Mouse (Mus musculus): ENCODE results near the gene Pfdn6. TPM values are rescaled to one million over a fixed set of nuclear protein-coding genes. Genes with fewer than 3 reads are reported as not detected.
A peak's percentile ranks its signal among the peaks of the same experiment; 100 is the strongest.
"Not testable (repeated sequence)": the region's sequence is repeated elsewhere in the genome, so short reads cannot be mapped to it uniquely, and the experiment has no call there.

Gene Pfdn6
- polyA plus RNA-seq, 1 experiment = 89.6 TPM

DNA sequence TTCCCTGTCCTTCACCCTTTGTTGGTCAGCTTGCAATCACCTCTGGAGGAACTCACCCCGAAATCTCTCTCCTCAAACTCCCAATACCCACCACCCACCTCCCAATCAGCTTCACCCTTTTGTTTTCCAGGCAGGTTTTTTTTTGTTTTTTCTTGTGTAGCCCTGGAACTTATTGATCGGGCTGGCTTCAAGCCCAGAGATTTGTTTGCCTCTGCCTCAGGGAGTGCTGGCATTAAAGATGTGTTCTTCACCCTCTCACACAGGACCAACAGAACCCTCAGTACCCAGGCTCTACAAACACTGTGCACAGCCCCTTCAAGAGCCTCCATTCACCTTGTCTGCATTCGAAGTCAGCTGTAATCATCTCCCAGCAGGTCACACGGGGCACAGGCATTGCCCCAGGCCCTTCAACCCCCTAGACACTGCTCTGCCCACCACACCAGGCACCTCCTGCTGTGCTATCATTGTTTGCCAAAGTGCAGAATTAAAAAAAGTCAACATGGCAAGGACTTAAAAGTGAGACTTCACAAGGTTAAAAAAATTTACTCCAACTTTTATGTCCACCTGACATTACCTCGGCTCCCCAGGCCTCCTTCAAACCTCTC lies 13.9 kb upstream of the Pfdn6 start:
- no peak overlapping the region for H3K27ac ChIP-seq (ENCODE audit: control insufficient read depth, insufficient read depth, low read depth, low read length, poor library complexity)
- WGBS = 36% methylated on average over 5 of the region's 5 CpGs
- TF ChIP-seq POLR2A (IDR thresholded peaks at IDR 0.05; ENCODE audit: borderline replicate concordance, control insufficient read depth, low read depth, low read length) = no peak
- TF ChIP-seq CTCF (IDR thresholded peaks at IDR 0.05; ENCODE audit: control insufficient read depth, insufficient read depth, low read length) = no peak
- peaks cover 3% of the 10 kb centered on the region for H3K4me1 ChIP-seq (ENCODE audit: control insufficient read depth, insufficient read depth, low read length)
- H3K4me3 ChIP-seq (replicated peaks; ENCODE audit: control insufficient read depth, low read depth, low read length) = peak overlapping the region; percentile 65

DNA sequence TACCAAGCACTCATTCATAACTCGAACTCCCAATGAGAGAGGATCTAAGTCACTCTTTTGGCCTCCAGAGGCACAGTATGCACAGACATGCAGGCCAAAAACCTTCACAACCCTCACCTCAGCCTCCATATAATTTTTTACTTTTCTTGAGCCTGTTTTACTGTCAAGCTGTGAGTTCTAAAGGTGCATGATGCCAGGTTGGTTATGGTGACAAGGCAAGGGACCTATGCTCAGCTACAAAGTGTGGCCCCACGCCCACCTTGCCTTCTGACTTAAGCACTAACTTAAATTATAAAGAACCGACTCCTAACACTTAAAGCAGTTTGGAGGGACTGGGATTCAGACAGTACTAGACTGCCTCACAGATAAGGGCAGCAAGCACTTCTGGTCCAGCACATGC lies 13.2 kb upstream of the Pfdn6 start:
- H3K27ac ChIP-seq (ENCODE audit: control insufficient read depth, insufficient read depth, low read depth, low read length, poor library complexity) = no peak overlapping the region
- WGBS = 73% methylated on average over 3 of the region's 3 CpGs
- no peak overlapping the region for H3K4me3 ChIP-seq (replicated peaks; ENCODE audit: control insufficient read depth, low read depth, low read length)
- no peak for TF ChIP-seq POLR2A (IDR thresholded peaks at IDR 0.05; ENCODE audit: borderline replicate concordance, control insufficient read depth, low read depth, low read length)
- no peak for TF ChIP-seq CTCF (IDR thresholded peaks at IDR 0.05; ENCODE audit: control insufficient read depth, insufficient read depth, low read length)
- peaks cover 4% of the 10 kb centered on the region for H3K4me1 ChIP-seq (ENCODE audit: control insufficient read depth, insufficient read depth, low read length)

DNA sequence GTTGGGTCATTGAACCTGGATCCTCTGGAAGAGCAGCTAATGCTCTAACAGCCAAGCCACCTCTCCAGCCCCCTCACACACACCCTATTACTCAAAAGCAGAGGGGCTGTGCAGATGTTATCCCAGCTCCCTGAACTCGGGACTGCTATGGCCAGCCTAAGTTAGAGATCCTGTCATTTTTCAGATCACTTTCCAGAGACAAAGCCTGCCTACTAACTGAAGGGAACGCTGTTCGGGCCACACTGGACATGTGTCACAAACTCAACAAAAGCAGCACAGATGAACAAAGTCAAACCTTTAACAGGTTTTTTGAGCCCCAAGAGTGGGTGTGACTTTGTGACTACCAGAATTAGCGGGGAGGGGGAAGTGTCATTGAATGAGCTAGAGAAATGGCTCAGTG lies 12.7 kb upstream of the Pfdn6 start:
- H3K4me1 ChIP-seq (ENCODE audit: control insufficient read depth, insufficient read depth, low read length) = peaks cover 7% of the 10 kb centered on the region
- no peak for TF ChIP-seq CTCF (IDR thresholded peaks at IDR 0.05; ENCODE audit: control insufficient read depth, insufficient read depth, low read length)
- TF ChIP-seq POLR2A (IDR thresholded peaks at IDR 0.05; ENCODE audit: borderline replicate concordance, control insufficient read depth, low read depth, low read length) = no peak
- no peak overlapping the region for H3K4me3 ChIP-seq (replicated peaks; ENCODE audit: control insufficient read depth, low read depth, low read length)

DNA sequence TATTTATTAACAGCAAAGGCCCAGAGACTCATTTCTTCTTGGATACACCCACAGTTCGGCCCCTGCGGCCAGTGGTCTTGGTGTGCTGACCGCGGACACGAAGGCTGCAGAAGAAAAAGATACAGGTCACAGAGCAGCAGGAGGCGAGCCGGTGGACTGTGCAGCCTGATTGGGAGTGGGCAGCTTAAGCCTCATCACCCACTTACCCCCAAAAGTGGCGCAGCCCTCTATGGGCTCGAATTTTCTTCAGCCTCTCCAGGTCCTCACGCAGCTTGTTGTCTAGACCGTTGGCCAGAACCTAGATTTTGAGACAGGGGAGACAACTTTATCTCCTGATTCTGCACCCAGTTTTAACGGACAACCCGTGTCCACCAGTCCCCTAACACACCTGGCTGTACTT lies 11.9 kb upstream of the Pfdn6 start:
- H3K27ac ChIP-seq (ENCODE audit: control insufficient read depth, insufficient read depth, low read depth, low read length, poor library complexity) = 0 out of 2 replicates have a peak overlapping the region, but pooled peaks have one; percentile 11
- H3K4me1 ChIP-seq (ENCODE audit: control insufficient read depth, insufficient read depth, low read length); H3K4me3 ChIP-seq (replicated peaks; ENCODE audit: control insufficient read depth, low read depth, low read length): not testable (repeated sequence)
- WGBS = 80% methylated on average over 13 of the region's 13 CpGs

More for the DNA sequence above, 12.7 kb upstream of the Pfdn6 start:
- WGBS = 73% methylated on average over 4 of the region's 4 CpGs
- H3K27ac ChIP-seq (ENCODE audit: control insufficient read depth, insufficient read depth, low read depth, low read length, poor library complexity) = no peak overlapping the region

DNA sequence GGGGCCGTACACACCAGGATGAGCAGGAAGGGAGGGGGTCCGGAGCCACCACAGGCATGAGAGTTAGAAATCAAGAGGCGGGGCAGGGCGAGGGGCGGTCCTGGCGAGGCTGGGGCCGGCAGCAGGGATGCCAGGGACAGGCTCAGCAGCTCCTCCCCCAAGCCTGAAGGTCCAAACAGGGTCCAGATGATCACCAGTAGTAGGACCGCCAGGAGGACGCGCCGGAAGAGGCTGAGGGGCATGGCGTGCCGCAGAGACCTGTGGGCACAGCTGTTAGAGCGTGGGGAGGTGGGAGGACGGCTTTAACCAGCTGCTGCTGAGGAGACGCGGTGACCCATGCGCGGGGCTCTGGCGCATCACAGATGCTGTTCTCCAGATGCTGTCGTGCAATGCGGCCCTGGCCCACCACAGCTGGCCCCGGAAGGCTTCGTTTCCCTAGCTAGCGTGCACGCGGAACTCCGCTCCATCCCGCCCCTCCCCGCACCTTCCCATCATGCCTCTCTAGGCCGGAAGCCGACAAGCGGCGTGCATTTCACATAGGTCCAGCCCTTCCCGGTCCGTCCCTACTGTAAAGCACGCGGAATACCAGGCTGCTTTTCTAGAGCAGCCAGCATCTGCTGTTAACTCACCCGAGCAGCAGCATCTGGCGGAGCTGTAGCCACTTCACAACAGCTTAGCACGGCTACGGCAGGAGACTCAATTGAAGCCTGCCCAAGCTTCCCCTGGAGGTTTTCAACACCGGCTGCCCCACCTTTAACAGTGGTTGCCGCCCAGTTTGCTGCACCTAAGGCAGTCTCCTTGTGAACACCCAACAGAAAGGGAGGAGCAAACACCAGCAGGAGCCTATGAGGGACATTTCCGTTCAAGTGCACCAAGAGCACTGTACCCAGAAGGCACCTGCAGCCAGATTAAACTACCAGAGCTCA lies 11.1 kb upstream of the Pfdn6 start, which contains the start of gene B3galt4:
Gene B3galt4 (minus strand): TSS at position 468 of the 926 bp plus-strand sequence.
- peaks cover 9% of the 10 kb centered on the region for H3K4me1 ChIP-seq (ENCODE audit: control insufficient read depth, insufficient read depth, low read length)
- peak within 1 kb of the TSS; percentile 85 for H3K27ac ChIP-seq (ENCODE audit: control insufficient read depth, insufficient read depth, low read depth, low read length, poor library complexity)
- H3K4me3 ChIP-seq (replicated peaks; ENCODE audit: control insufficient read depth, low read depth, low read length) = peak within 1 kb of the TSS; percentile 82
- WGBS = 1% methylated on average over 45 of the region's 45 CpGs
- TF ChIP-seq POLR2A (IDR thresholded peaks at IDR 0.05; ENCODE audit: borderline replicate concordance, control insufficient read depth, low read depth, low read length) (peak; percentile 59; the same call in 1 of the 2 replicates), CTCF (IDR thresholded peaks at IDR 0.05; ENCODE audit: control insufficient read depth, insufficient read depth, low read length) (peak; percentile 4; the same call in 1 of the 2 replicates)

DNA sequence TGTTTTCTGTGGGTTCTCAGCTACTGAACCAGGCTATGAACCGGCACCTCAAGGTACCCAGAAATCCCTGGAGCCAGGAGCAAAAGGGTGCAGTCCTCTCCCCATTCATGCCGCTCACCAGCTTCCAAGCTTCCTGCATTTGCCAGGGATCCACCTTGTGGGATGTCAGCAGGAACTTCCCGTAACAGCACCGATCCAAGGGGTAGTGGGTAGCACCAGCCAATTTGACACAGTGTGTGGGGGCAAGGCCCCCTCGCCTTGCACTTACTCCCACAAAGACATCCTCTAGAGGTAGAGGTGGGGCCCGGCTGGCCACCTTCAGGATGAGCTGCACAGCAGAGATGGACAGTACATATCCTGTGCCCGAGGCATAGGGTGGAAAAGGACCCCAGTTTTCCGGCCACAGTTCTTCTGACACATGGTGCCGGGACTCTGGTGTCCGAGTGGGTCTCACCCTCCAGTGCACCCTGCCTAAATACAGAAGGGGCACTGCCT lies 10.0 kb upstream of the Pfdn6 start:
- Histone ChIP-seq H3K27ac (ENCODE audit: control insufficient read depth, insufficient read depth, low read depth, low read length, poor library complexity) (no peak overlapping the region), H3K4me1 (ENCODE audit: control insufficient read depth, insufficient read depth, low read length) (peaks cover 9% of the 10 kb centered on the region), H3K4me3 (replicated peaks; ENCODE audit: control insufficient read depth, low read depth, low read length) (peak overlapping the region; percentile 82)
- WGBS = 76% methylated on average over 10 of the region's 10 CpGs
- TF ChIP-seq POLR2A (IDR thresholded peaks at IDR 0.05; ENCODE audit: borderline replicate concordance, control insufficient read depth, low read depth, low read length) (no peak), CTCF (IDR thresholded peaks at IDR 0.05; ENCODE audit: control insufficient read depth, insufficient read depth, low read length) (no peak)

DNA sequence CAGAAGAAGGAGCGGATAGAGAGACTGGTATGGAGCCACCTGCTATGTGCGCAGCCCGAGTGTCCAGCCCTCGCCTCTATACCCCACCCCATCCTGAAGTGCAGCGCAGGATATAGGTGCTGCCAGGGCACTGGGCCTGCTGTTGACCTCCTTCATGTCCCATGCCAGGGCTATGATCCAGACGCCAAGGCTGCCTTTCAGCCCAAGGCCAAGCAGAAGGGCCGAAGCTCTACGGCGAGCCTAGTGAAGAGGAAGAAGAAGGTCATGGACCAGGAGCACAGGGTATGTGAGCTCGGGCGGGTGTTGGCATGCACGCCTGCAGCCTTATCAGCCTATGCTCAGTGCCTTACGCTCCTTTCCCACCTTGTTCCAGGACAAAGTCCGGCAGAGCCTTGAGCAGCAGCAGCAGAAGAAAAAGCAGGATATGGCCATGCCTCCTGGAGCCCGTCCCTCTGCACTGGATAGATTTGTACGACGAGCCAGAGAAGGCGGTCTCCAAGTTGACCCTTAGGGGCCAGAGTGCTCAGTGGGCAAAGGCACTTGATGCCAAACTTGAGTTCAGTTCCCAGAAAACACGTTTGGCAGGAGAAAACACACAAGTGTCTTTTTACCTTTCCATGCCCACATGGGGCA lies 8.9 kb upstream of the Pfdn6 start:
- 82% methylated on average over 19 of the region's 19 CpGs for WGBS
- no peak overlapping the region for H3K4me3 ChIP-seq (replicated peaks; ENCODE audit: control insufficient read depth, low read depth, low read length)
- no peak overlapping the region for H3K27ac ChIP-seq (ENCODE audit: control insufficient read depth, insufficient read depth, low read depth, low read length, poor library complexity)
- TF ChIP-seq POLR2A (IDR thresholded peaks at IDR 0.05; ENCODE audit: borderline replicate concordance, control insufficient read depth, low read depth, low read length) (no peak), CTCF (IDR thresholded peaks at IDR 0.05; ENCODE audit: control insufficient read depth, insufficient read depth, low read length) (no peak)
- peaks cover 8% of the 10 kb centered on the region for H3K4me1 ChIP-seq (ENCODE audit: control insufficient read depth, insufficient read depth, low read length)
